Mouse (Mus musculus) bone marrow macrophage, adult 2 months (primary cell): ENCODE results near the gene Aifm1.

Experiments used
- CTCF ChIP-seq: IDR thresholded peaks from 2 replicates; pipeline ENCODE4 v1.5.1; 2012; ENCODE audit warnings: low read depth, mild to moderate bottlenecking, low read length, moderate library complexity
- POLR2A ChIP-seq: IDR thresholded peaks from 2 replicates; pipeline ENCODE4 v1.6.1; 2012; ENCODE audit warnings: mild to moderate bottlenecking, low read depth, low read length, borderline replicate concordance

DNA sequence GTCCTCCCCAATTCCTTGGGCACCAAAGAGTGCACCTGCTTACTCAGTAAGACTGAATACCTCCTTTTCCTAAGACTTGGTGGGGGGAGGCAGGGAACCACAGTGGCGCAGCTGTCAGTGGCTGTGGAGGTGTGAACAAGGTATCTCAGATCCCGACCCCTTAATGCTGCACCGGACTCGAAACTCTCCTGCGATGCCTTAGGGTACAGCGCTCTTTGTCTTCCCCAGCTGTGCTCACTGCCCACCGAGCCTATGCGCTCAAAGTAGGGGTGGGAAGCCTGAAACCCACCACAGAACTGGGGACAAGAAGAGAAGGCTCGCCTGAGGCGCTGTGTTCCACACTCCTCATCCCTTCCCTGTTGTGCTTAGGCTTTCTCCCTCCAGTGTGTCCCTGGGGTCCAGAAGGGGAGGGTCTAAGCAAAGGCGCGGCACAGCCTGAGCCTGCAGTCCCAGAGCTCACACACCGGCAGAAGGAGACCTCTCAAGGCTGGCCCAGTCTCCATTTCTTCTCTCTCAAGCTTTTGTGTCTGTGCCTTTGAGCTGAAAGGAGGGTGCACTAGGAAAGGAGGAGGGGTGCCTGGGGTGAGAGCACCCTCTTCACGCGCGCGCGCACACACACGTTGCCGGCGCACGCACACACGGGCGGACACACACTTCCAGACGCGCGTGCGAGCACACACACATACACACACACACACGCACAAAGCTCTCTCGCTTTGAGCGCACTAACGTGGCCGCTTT is 5.6 kb upstream of the Aifm1 start, which contains the start of gene Rab33a:
- TF ChIP-seq CTCF (no peak), POLR2A (no peak)
